Mouse (Mus musculus) mature B cell (primary cell): ENCODE measurements at regions not wholly inside any gene's neighbourhood (a gene's known extent, or its start where the extent isn't known, plus 50 kb on each side); places are given as distances from the start of the nearest gene placed in this dataset.

Experiments
- in situ Hi-C: fragments of 300-500 bp; cut with MboI; formaldehyde crosslinking; loops from 2 replicates; pipeline ENCODE4 v1.14.3; 2019

GRCm38 (mm10) chrX:99548284-99549019 is 77.4 kb upstream of the Pja1 start:
- in situ Hi-C loops = no loop called here

GRCm38 (mm10) chrX:99544410-99544809 is 73.3 kb upstream of the Pja1 start:
- in situ Hi-C loops = no loop called here

DNA sequence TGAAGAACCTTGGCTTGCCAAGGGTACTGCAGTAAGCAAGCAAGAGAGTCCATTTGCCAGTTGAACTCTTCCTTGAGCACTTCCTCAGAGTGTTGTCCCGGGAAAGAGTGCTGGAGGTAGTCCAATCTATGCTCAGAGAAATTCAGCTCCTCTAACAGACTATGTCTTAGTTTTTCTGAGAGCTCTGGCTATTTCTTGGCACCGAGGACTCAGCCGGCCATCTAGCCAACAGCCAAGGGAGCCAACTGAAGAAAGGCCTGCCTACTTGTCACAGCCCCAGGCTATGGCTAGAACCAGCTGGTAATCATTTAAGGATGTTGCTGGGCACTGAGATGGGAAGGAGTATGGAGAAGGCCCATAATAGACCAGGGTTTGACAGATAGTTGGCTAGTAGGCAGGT is 70.8 kb upstream of the Pja1 start:
- in situ Hi-C loops = no loop called here

DNA sequence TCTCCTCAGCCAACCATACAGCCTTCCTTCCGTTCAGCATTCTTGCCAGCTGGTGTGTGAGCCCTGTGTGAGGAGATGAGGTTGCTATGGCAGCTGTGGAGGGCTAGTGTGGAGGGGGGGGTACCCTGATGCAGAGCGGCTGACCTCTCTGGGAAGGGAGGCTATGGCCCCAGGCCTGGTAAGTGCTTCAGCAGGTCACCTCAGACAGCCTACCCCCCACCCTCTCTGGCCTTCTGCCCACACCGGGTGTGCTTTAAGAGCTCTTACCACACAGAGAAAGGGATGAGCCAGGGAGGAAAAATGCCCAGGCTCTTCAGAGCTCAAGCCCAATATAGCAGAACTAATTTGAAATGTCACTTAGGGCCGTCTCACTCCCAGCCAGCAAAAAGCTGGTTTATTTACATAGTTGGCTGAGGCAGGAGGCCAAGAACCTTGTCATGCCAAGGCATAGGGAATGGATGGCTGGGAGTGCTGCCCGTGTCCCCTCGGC is 69.1 kb upstream of the Pja1 start:
- in situ Hi-C loops = no loop called here

GRCm38 (mm10) chrX:99539684-99540083 is 68.6 kb upstream of the Pja1 start:
- in situ Hi-C loops = no loop called here

DNA sequence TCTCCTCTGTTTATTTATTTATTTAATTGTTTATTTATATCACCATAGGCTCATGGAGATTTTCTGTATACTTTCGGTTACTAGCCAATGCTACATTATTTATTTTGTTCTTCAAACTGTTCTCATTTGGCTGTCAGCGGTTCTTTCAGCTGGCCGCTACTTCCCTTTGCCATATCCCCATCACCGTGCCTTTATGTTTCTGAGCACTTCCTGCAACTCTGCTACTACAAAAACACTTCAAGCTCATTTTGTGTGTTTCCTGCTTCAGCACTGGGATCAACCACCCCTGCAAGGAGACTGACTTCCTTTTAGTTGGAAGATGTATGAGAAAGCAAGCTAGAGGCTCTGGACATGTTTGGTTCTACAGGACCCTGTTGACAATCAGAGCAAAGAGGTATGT is 66.7 kb upstream of the Pja1 start:
- in situ Hi-C loops = no loop called here

DNA sequence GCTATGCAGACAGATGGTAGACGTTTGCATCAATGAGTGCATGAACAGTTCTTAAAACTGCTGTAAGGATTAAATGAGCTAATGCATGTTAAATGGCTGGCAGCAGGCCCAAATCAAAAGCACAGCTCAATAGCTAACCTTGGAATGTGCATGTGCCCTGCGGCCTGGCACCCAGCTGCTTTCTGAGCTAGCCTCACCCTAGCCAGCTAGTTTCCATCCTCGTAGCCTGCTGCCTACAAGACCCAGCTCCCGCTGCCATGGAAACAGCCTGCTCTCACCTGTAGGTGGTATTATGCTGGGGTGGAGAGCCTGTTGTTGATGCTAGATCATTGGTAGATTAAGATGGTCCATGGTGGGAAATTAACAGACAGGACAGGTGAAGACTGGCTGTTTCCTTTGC is 63.8 kb upstream of the Pja1 start:
- in situ Hi-C loops = no loop called here

DNA sequence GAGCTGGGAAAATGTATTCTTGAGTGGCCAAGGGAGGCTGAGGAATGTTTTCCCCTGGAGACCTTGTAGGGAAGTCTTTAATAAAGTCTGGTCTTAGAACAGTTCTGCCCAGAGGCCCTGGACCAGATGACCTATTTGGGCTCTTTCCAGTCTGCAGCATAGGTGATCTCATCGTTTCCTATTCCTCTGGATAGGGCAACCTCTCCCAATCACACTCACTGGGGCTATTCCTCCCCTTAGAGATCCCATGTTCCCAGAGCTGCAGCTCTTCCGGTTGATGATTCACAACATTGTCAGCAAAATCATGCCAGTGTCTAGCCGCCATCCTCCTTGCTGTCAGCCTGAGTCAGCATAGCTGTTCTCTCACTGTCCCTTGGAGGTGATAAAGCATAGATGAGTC is 60.1 kb upstream of the Pja1 start:
- in situ Hi-C loops = no loop called here

DNA sequence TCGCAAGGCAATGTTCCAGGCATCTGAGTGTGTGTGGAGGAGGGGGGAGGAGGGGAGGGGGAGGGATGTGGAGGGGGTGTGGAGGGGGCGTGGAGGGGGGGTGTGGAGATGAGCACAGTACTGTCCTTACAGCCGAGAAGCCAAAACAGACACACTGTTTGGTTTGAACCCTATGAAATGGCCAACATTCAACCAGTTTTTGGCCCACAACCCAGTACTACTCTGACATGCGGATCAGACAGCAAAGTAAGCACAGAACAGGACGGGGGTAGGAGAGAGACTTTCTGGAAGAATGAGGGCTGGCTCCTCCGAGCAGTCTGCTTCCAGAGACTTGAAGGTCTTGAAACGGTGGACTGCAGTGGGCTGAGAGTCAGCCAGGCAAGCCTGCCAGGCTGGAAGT is 59.4 kb upstream of the Pja1 start:
- in situ Hi-C loops = no loop called here

- in situ Hi-C loops = loop anchor here (25.0 kb wide), 1 partner anchor 386 kb away; the partner anchor contains the start of gene Efnb1
Measured at GRCm38 (mm10) chrX:99523306-99523705, 52.2 kb upstream of the Pja1 start.

- in situ Hi-C loops = loop anchor here (25.0 kb wide), 1 partner anchor 386 kb away; the partner anchor contains the start of gene Efnb1
Measured at GRCm38 (mm10) chrX:99522830-99523229, 51.8 kb upstream of the Pja1 start.

- in situ Hi-C loops = loop anchor here (25.0 kb wide), 1 partner anchor 385 kb away; the partner anchor contains the start of gene Efnb1
Measured at GRCm38 (mm10) chrX:99522289-99522688, 51.2 kb upstream of the Pja1 start.

- in situ Hi-C loops = loop anchor here (25.0 kb wide), 1 partner anchor 385 kb away; the partner anchor contains the start of gene Efnb1
Measured at GRCm38 (mm10) chrX:99521866-99522265, 50.8 kb upstream of the Pja1 start.
